Mouse (Mus musculus): ENCODE measurements around the gene Ppp1r3a.

DNA sequence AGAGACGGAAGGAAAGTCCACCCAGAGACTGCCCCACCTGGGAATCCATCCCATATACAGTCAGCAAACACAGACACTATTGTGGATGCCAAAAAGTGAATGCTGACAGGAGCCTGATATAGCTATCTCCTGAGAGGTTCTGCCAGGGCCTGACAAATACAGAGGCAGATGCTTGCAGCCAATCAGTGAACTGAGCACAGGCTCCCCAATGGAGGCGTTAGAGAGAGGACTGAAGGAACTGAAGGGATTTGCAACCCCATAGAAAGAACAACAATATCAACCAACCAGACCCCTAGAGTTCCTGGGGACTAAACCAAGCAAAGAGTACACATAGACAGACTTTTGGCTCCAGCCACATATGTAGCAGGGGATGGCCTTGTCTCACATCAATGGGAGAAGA, 16.6 kb upstream of the Ppp1r3a start:
- TF ChIP-seq POLR2A (IDR thresholded peaks at IDR 0.05; ENCODE audit: borderline replicate concordance, insufficient read depth, low read length), result no peak
- no peak for TF ChIP-seq CTCF (IDR thresholded peaks at IDR 0.05; ENCODE audit: borderline replicate concordance, insufficient read depth, low read depth, low read length)
